Mouse (Mus musculus): ENCODE measurements around the gene Pqlc2. TPM values are rescaled to one million over a fixed set of nuclear protein-coding genes. Genes with fewer than 3 reads are reported as not detected.

Pqlc2 gene
- polyA plus RNA-seq, 1 experiment = 5.6 TPM

- TF ChIP-seq MYOD1 (IDR thresholded peaks at IDR 0.05; ENCODE audit: control insufficient read depth in 1 of 3, insufficient read length in 2 of 3, low read depth in 2 of 3) = no peak
- no peak for TF ChIP-seq CEBPB (IDR thresholded peaks at IDR 0.05; ENCODE audit: insufficient read depth, poor library complexity, severe bottlenecking)
- TF ChIP-seq POLR2A (IDR thresholded peaks at IDR 0.05; ENCODE audit: insufficient read length, low read depth) = no peak
- no peak for TF ChIP-seq MAX (IDR thresholded peaks at IDR 0.05; ENCODE audit: low read depth)
- TF ChIP-seq MYOG (IDR thresholded peaks at IDR 0.05; ENCODE audit: control insufficient read depth in 1 of 3, insufficient read depth in 1 of 3, insufficient read length in 2 of 3, low read depth in 2 of 3) = no peak
- TF ChIP-seq SRF (IDR thresholded peaks at IDR 0.05; ENCODE audit: control insufficient read depth, insufficient read length, low read depth) = no peak
- TF ChIP-seq TCF3 (IDR thresholded peaks at IDR 0.05; ENCODE audit: insufficient read length, low read depth) = no peak
- no peak for TF ChIP-seq POLR2AphosphoS2 (IDR thresholded peaks at IDR 0.05; ENCODE audit: insufficient read length, low read depth)
- TF ChIP-seq E2F4 (IDR thresholded peaks at IDR 0.05; ENCODE audit: insufficient read depth) = no peak
- no peak for TF ChIP-seq TCF12 (IDR thresholded peaks at IDR 0.05; ENCODE audit: insufficient read depth, poor library complexity, severe bottlenecking)
- no peak for TF ChIP-seq REST (IDR thresholded peaks at IDR 0.05; ENCODE audit: insufficient read depth, insufficient read length)
- no peak for TF ChIP-seq USF1 (IDR thresholded peaks at IDR 0.05; ENCODE audit: low read depth)
- Histone ChIP-seq H3K27me3 (ENCODE audit: control insufficient read depth, insufficient read depth, insufficient read length) (no peaks in the 10 kb centered on the region), H3K4me3 (no peak overlapping the region), H3ac (ENCODE audit: control insufficient read depth, insufficient read length) (no peak overlapping the region), H3K4me2 (ENCODE audit: low read depth) (no peak overlapping the region), H3K79me2 (ENCODE audit: control insufficient read depth, insufficient read depth) (peaks cover 46% of the 10 kb centered on the region), H3K36me3 (ENCODE audit: control insufficient read depth, insufficient read depth) (peaks cover 22% of the 10 kb centered on the region)
These were observed 53.8 kb downstream of the Pqlc2 start for GRCm38 (mm10) chr4:139256708-139257107.

DNA sequence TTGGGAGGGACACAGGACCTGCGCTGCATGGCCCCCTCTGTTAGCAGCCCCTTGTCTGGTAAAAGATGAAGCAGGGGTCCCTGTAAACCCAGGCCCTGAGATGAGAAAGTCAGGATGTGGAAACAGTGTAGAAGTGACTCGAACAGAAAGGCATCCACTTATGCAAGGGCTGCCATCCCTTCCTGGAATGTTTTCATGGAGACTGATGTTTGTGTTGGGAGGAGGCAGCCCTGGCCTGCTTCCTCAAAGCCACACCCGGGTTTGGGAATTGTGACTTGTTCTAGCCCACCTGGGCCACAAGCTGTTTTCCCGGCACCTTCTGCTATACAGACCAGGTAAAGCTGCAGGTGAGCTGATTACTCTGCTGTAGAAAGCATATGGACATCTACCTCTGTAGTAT, 54.4 kb downstream of the Pqlc2 start:
- TF ChIP-seq CEBPB (IDR thresholded peaks at IDR 0.05; ENCODE audit: insufficient read depth, poor library complexity, severe bottlenecking) = no peak
- TF ChIP-seq SRF (IDR thresholded peaks at IDR 0.05; ENCODE audit: control insufficient read depth, insufficient read length, low read depth) = no peak
- Histone ChIP-seq H3K4me2 (ENCODE audit: low read depth) (no peak overlapping the region), H3ac (ENCODE audit: control insufficient read depth, insufficient read length) (no peak overlapping the region), H3K4me3 (no peak overlapping the region), H3K36me3 (ENCODE audit: control insufficient read depth, insufficient read depth) (peaks cover 19% of the 10 kb centered on the region), H3K27me3 (ENCODE audit: control insufficient read depth, insufficient read depth, insufficient read length) (no peaks in the 10 kb centered on the region), H3K79me2 (ENCODE audit: control insufficient read depth, insufficient read depth) (peaks cover 51% of the 10 kb centered on the region)

GRCm38 (mm10) chr4:139253206-139253605, 57.3 kb downstream of the Pqlc2 start:
- Histone ChIP-seq H3K36me3 (ENCODE audit: control insufficient read depth, insufficient read depth) (peaks cover 14% of the 10 kb centered on the region), H3ac (ENCODE audit: control insufficient read depth, insufficient read length) (no peak overlapping the region), H3K4me2 (ENCODE audit: low read depth) (no peak overlapping the region), H3K79me2 (ENCODE audit: control insufficient read depth, insufficient read depth) (peaks cover 57% of the 10 kb centered on the region), H3K27me3 (ENCODE audit: control insufficient read depth, insufficient read depth, insufficient read length) (no peaks in the 10 kb centered on the region), H3K4me3 (no peak overlapping the region)
- TF ChIP-seq MYOG (IDR thresholded peaks at IDR 0.05; ENCODE audit: control insufficient read depth in 1 of 3, insufficient read depth in 1 of 3, insufficient read length in 2 of 3, low read depth in 2 of 3) (no peak), POLR2A (IDR thresholded peaks at IDR 0.05; ENCODE audit: insufficient read length, low read depth) (no peak), CEBPB (IDR thresholded peaks at IDR 0.05; ENCODE audit: insufficient read depth, poor library complexity, severe bottlenecking) (no peak), TCF3 (IDR thresholded peaks at IDR 0.05; ENCODE audit: insufficient read length, low read depth) (no peak), REST (IDR thresholded peaks at IDR 0.05; ENCODE audit: insufficient read depth, insufficient read length) (no peak), MYOD1 (IDR thresholded peaks at IDR 0.05; ENCODE audit: control insufficient read depth in 1 of 3, insufficient read length in 2 of 3, low read depth in 2 of 3) (no peak), USF1 (IDR thresholded peaks at IDR 0.05; ENCODE audit: low read depth) (no peak), TCF12 (IDR thresholded peaks at IDR 0.05; ENCODE audit: insufficient read depth, poor library complexity, severe bottlenecking) (no peak), E2F4 (IDR thresholded peaks at IDR 0.05; ENCODE audit: insufficient read depth) (no peak), MAX (IDR thresholded peaks at IDR 0.05; ENCODE audit: low read depth) (no peak), POLR2AphosphoS2 (IDR thresholded peaks at IDR 0.05; ENCODE audit: insufficient read length, low read depth) (no peak), SRF (IDR thresholded peaks at IDR 0.05; ENCODE audit: control insufficient read depth, insufficient read length, low read depth) (no peak)

GRCm38 (mm10) chr4:139252051-139252760, 58.3 kb downstream of the Pqlc2 start:
- Histone ChIP-seq H3ac (ENCODE audit: control insufficient read depth, insufficient read length) (no peak overlapping the region), H3K36me3 (ENCODE audit: control insufficient read depth, insufficient read depth) (peaks cover 4% of the 10 kb centered on the region), H3K4me3 (no peak overlapping the region), H3K27me3 (ENCODE audit: control insufficient read depth, insufficient read depth, insufficient read length) (no peaks in the 10 kb centered on the region), H3K4me2 (ENCODE audit: low read depth) (peak overlapping the region; percentile 7), H3K79me2 (ENCODE audit: control insufficient read depth, insufficient read depth) (peaks cover 61% of the 10 kb centered on the region)
- TF ChIP-seq MAX (IDR thresholded peaks at IDR 0.05; ENCODE audit: low read depth) = no peak
- no peak for TF ChIP-seq MYOD1 (IDR thresholded peaks at IDR 0.05; ENCODE audit: control insufficient read depth in 1 of 3, insufficient read length in 2 of 3, low read depth in 2 of 3)
- no peak for TF ChIP-seq TCF3 (IDR thresholded peaks at IDR 0.05; ENCODE audit: insufficient read length, low read depth)
- no peak for TF ChIP-seq MYOG (IDR thresholded peaks at IDR 0.05; ENCODE audit: control insufficient read depth in 1 of 3, insufficient read depth in 1 of 3, insufficient read length in 2 of 3, low read depth in 2 of 3)
- no peak for TF ChIP-seq CEBPB (IDR thresholded peaks at IDR 0.05; ENCODE audit: insufficient read depth, poor library complexity, severe bottlenecking)
- TF ChIP-seq USF1 (IDR thresholded peaks at IDR 0.05; ENCODE audit: low read depth) = no peak
- no peak for TF ChIP-seq REST (IDR thresholded peaks at IDR 0.05; ENCODE audit: insufficient read depth, insufficient read length)
- no peak for TF ChIP-seq POLR2A (IDR thresholded peaks at IDR 0.05; ENCODE audit: insufficient read length, low read depth)
- TF ChIP-seq SRF (IDR thresholded peaks at IDR 0.05; ENCODE audit: control insufficient read depth, insufficient read length, low read depth) = no peak
- TF ChIP-seq POLR2AphosphoS2 (IDR thresholded peaks at IDR 0.05; ENCODE audit: insufficient read length, low read depth) = no peak

GRCm38 (mm10) chr4:139250886-139251285, 59.6 kb downstream of the Pqlc2 start:
- no peak overlapping the region for H3K4me2 ChIP-seq (ENCODE audit: low read depth)
- TF ChIP-seq POLR2AphosphoS2 (IDR thresholded peaks at IDR 0.05; ENCODE audit: insufficient read length, low read depth) = no peak
- TF ChIP-seq MYOD1 (IDR thresholded peaks at IDR 0.05; ENCODE audit: control insufficient read depth in 1 of 3, insufficient read length in 2 of 3, low read depth in 2 of 3) = no peak
- TF ChIP-seq MYOG (IDR thresholded peaks at IDR 0.05; ENCODE audit: control insufficient read depth in 1 of 3, insufficient read depth in 1 of 3, insufficient read length in 2 of 3, low read depth in 2 of 3) = no peak
- TF ChIP-seq TCF12 (IDR thresholded peaks at IDR 0.05; ENCODE audit: insufficient read depth, poor library complexity, severe bottlenecking) = no peak
- TF ChIP-seq SRF (IDR thresholded peaks at IDR 0.05; ENCODE audit: control insufficient read depth, insufficient read length, low read depth) = no peak
- TF ChIP-seq USF1 (IDR thresholded peaks at IDR 0.05; ENCODE audit: low read depth) = no peak
- TF ChIP-seq CEBPB (IDR thresholded peaks at IDR 0.05; ENCODE audit: insufficient read depth, poor library complexity, severe bottlenecking) = no peak
- no peak for TF ChIP-seq REST (IDR thresholded peaks at IDR 0.05; ENCODE audit: insufficient read depth, insufficient read length)
- TF ChIP-seq MAX (IDR thresholded peaks at IDR 0.05; ENCODE audit: low read depth) = no peak
- TF ChIP-seq TCF3 (IDR thresholded peaks at IDR 0.05; ENCODE audit: insufficient read length, low read depth) = no peak
- TF ChIP-seq POLR2A (IDR thresholded peaks at IDR 0.05; ENCODE audit: insufficient read length, low read depth) = no peak
- TF ChIP-seq E2F4 (IDR thresholded peaks at IDR 0.05; ENCODE audit: insufficient read depth) = no peak
- no peaks in the 10 kb centered on the region for H3K27me3 ChIP-seq (ENCODE audit: control insufficient read depth, insufficient read depth, insufficient read length)
- H3K36me3 ChIP-seq (ENCODE audit: control insufficient read depth, insufficient read depth) = no peaks in the 10 kb centered on the region
- H3K4me3 ChIP-seq = no peak overlapping the region
- no peak overlapping the region for H3ac ChIP-seq (ENCODE audit: control insufficient read depth, insufficient read length)
- peaks cover 67% of the 10 kb centered on the region for H3K79me2 ChIP-seq (ENCODE audit: control insufficient read depth, insufficient read depth)

Measured in myocyte (in vitro differentiated cells).